Mouse (Mus musculus): ENCODE measurements at regions not wholly inside any gene's neighbourhood (a gene's known extent, or its start where the extent isn't known, plus 50 kb on each side); places are given as distances from the start of the nearest gene placed in this dataset.

- TF ChIP-seq POLR2A (IDR thresholded peaks at IDR 0.05; ENCODE audit: low read depth, low read length) (no peak), CTCF (IDR thresholded peaks at IDR 0.05; ENCODE audit: extremely low read depth, insufficient read length, insufficient replicate concordance, low read depth, low read length) (no peak)
These were observed 314.3 kb downstream of the Adgrl2 start for GRCm38 (mm10) chr3:148676025-148676424.
